Mouse (Mus musculus) stomach, embryonic 14.5 days (tissue): Measurements from ENCODE around the gene Rab33b. TPM values are rescaled to one million over a fixed set of nuclear protein-coding genes. Genes with fewer than 3 reads are reported as not detected.

Source experiments
- ATAC-seq: fragments of 200-750 bp; cut with Nextera tagmentation; 2 replicates; pipeline ENCODE4 v1.8.0; 2017; ENCODE audit warnings: low read depth, moderate TSS enrichment; ENCODE audit not compliant: insufficient number of reproducible peaks, insufficient read depth, low FRiP score
- H3K27ac ChIP-seq: fragments of 300-500 bp; sonication (generic); 2 replicates; pipeline ENCODE4 v1.5.1; 2014; ENCODE audit warnings: mild to moderate bottlenecking, low read length, moderate library complexity, mixed read lengths
- H3K27me3 ChIP-seq: fragments of 300-500 bp; sonication (generic); 2 replicates; pipeline ENCODE4 v1.6.1; 2014; ENCODE audit warnings: low read length, control low read depth, mixed read lengths; ENCODE audit not compliant: control insufficient read depth, insufficient read depth
- H3K36me3 ChIP-seq: fragments of 300-500 bp; sonication (generic); 2 replicates; pipeline ENCODE4 v1.6.1; 2014; ENCODE audit warnings: mild to moderate bottlenecking, control low read depth, low read length, moderate library complexity, mixed read lengths; ENCODE audit not compliant: control insufficient read depth, insufficient read depth
- H3K4me1 ChIP-seq: fragments of 300-500 bp; sonication (generic); 2 replicates; pipeline ENCODE4 v1.6.1; 2014; ENCODE audit warnings: low read length, control low read depth, mixed read lengths; ENCODE audit not compliant: control insufficient read depth, insufficient read depth
- H3K4me2 ChIP-seq: fragments of 300-500 bp; sonication (generic); replicated peaks from 2 replicates; pipeline ENCODE4 v1.6.1; 2014; ENCODE audit warnings: low read depth, low read length, control low read depth
- H3K4me3 ChIP-seq: fragments of 300-500 bp; sonication (generic); 2 replicates; pipeline ENCODE4 v1.5.1; 2014; ENCODE audit warnings: low read depth, low read length, control low read depth
- H3K9ac ChIP-seq: fragments of 300-500 bp; sonication (generic); replicated peaks from 2 replicates; pipeline ENCODE4 v1.6.1; 2014; ENCODE audit warnings: low read depth, mild to moderate bottlenecking, control low read depth, low read length, moderate library complexity, mixed read lengths
- H3K9me3 ChIP-seq: fragments of 300-500 bp; sonication (generic); 2 replicates; pipeline ENCODE4 v1.6.1; 2016; ENCODE audit warnings: low read depth, low read length, control low read depth; ENCODE audit not compliant: control insufficient read depth
- WGBS: fragments of 180-500 bp; shearing (Covaris S2); extraction: QIAGEN DNeasy Blood & Tissue Kit; methylation state at CpG from one replicate; pipeline ENCODE4 v1.1.7; 2014; 5-methylcytosine and 5-hydroxymethylcytosine counted together
- polyA plus RNA-seq: library from polyadenylated mRNA; unstranded; fragments of >200 nt; fragmentation: Nextera tagmentation; extraction: Ambion mirVana; gene quantifications from 2 replicates; pipeline ENCODE4 v1.2.1, GENCODE M21; 2014

The Rab33b gene
- polyA plus RNA-seq, 1 experiment from 2014 or later = 21.9 TPM

GRCm38 (mm10) chr3:51534013-51534412 lies 50.3 kb downstream of the Rab33b start:
- ATAC-seq = no peak
- Histone ChIP-seq H3K4me1 (peaks cover 18% of the 10 kb centered on the region), H3K9me3 (no peaks in the 10 kb centered on the region), H3K27me3 (no peaks in the 10 kb centered on the region), H3K4me2 (no peak overlapping the region), H3K9ac (no peak overlapping the region), H3K4me3 (no peak overlapping the region), H3K27ac (no peak overlapping the region), H3K36me3 (peaks cover 33% of the 10 kb centered on the region)
- 83% methylated on average over 9 of the region's 9 CpGs for WGBS

GRCm38 (mm10) chr3:51539567-51540408 lies 56.1 kb downstream of the Rab33b start:
- ATAC-seq = no peak

DNA sequence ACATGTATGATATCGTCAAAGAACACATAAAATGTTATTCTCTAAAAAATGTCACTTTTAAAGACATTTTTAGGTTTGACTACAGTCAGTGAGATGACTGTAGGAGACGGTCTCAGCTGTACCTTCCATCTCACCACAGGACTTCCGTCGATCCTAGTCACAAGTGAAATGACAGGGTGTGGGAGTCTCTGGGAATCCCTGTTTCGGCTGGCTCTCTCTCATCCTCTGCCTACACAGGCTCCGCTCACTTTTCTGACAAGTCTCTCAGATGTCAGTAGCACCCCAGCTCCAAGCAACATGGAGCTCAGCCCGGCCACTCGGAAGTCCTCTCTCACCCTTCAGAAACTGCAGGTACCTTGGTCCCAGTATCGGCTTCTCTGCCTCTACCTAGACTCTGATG lies 56.9 kb downstream of the Rab33b start:
- peaks cover 33% of the 10 kb centered on the region for H3K36me3 ChIP-seq
- no peak overlapping the region for H3K4me3 ChIP-seq
- H3K27ac ChIP-seq = no peak overlapping the region
- 95% methylated on average over 9 of the region's 9 CpGs for WGBS
- H3K9ac ChIP-seq = no peak overlapping the region
- H3K9me3 ChIP-seq = no peaks in the 10 kb centered on the region
- ATAC-seq = no peak
- H3K4me1 ChIP-seq = no peaks in the 10 kb centered on the region
- H3K4me2 ChIP-seq = no peak overlapping the region
- H3K27me3 ChIP-seq = no peaks in the 10 kb centered on the region

More at GRCm38 (mm10) chr3:51539567-51540408, 56.1 kb downstream of the Rab33b start:
- Histone ChIP-seq H3K9ac (no peak overlapping the region), H3K4me2 (no peak overlapping the region), H3K27me3 (no peaks in the 10 kb centered on the region), H3K27ac (no peak overlapping the region), H3K4me3 (no peak overlapping the region), H3K4me1 (no peaks in the 10 kb centered on the region), H3K36me3 (peaks cover 40% of the 10 kb centered on the region), H3K9me3 (no peaks in the 10 kb centered on the region)
- WGBS = 56% methylated on average over 15 of the region's 15 CpGs

DNA sequence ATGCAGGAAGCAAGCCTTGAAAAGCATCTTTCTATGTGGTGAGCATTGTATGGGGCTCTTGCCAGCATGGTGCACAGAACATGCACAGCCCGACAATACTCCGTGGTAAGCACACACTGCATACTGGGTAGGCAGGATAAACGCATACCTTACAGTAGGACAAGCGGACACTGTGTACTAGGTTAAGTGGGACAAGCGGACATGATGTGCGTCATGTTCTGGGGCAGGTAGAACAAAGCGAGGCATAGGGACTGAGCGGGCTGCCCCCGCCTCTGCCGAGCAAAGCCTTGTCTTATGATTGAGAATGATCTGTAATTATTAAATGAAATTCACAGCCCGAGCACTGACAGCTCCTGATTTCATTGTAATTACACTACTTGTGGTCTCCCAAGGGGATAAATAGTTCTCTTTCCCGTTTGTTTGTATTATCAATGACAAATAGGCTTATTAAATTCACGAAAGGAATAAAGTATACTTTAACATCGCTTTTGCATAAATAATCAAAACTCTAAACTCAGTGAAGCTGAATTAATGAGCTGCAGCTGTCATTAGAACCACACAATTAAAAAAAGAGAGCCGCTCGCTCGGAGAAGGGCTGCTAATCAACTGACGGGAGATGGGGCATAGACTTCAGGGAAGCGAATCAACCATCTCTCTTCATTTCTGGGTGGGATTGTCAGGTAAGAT lies 60.9 kb downstream of the Rab33b start:
- no peak overlapping the region for H3K4me2 ChIP-seq
- no peaks in the 10 kb centered on the region for H3K9me3 ChIP-seq
- H3K4me1 ChIP-seq = no peaks in the 10 kb centered on the region
- 74% methylated on average over 19 of the region's 19 CpGs for WGBS
- no peak overlapping the region for H3K9ac ChIP-seq
- no peak overlapping the region for H3K27ac ChIP-seq
- ATAC-seq = no peak
- no peaks in the 10 kb centered on the region for H3K27me3 ChIP-seq
- peaks cover 21% of the 10 kb centered on the region; the same call in 1 of the 2 replicates for H3K36me3 ChIP-seq
- H3K4me3 ChIP-seq = no peak overlapping the region

Other genes with a start within 250 kb of the Rab33b start
- gene Elf2, start 143.3 kb upstream of the Rab33b start, polyA plus RNA-seq = 61.1 and 72.6 TPM in 2 replicates
- 2.9 and 3.0 TPM in 2 replicates for gene Mgarp, start 87.2 kb upstream of the Rab33b start, polyA plus RNA-seq
- gene Ndufc1, start 74.9 kb upstream of the Rab33b start, polyA plus RNA-seq = 674 and 700 TPM in 2 replicates
- 41.5 and 45.7 TPM in 2 replicates for gene Naa15, start 68.8 kb upstream of the Rab33b start, polyA plus RNA-seq
- 6.6 and 8.5 TPM in 2 replicates for gene Setd7, start 77.0 kb downstream of the Rab33b start, polyA plus RNA-seq
- gene Mgst2, start 176.4 kb downstream of the Rab33b start, polyA plus RNA-seq = 20.3 and 22.0 TPM in 2 replicates